Mouse (Mus musculus) embryonic facial prominence, embryonic 12.5 days (tissue): ENCODE measurements at regions not wholly inside any gene's neighbourhood (a gene's known extent, or its start where the extent isn't known, plus 50 kb on each side); places are given as distances from the start of the nearest gene placed in this dataset.

ENCODE experiments used
- ATAC-seq: fragments of 200-750 bp; cut with Nextera tagmentation; 2 replicates; pipeline ENCODE4 v1.8.0; 2017; ENCODE audit not compliant: insufficient number of reproducible peaks, insufficient read depth, low FRiP score, low TSS enrichment
- H3K27ac ChIP-seq: fragments of 300-500 bp; sonication (generic); 2 replicates; pipeline ENCODE4 v1.5.1; 2016; ENCODE audit warnings: mild to moderate bottlenecking
- H3K27me3 ChIP-seq: fragments of 300-500 bp; sonication (generic); 2 replicates; pipeline ENCODE4 v1.6.1; 2016; ENCODE audit warnings: mild to moderate bottlenecking, moderate library complexity
- H3K36me3 ChIP-seq: fragments of 300-500 bp; sonication (generic); 2 replicates; pipeline ENCODE4 v1.6.1; 2016; ENCODE audit warnings: mild to moderate bottlenecking
- H3K4me1 ChIP-seq: fragments of 300-500 bp; sonication (generic); 2 replicates; pipeline ENCODE4 v1.6.1; 2016
- H3K4me2 ChIP-seq: fragments of 300-500 bp; sonication (generic); replicated peaks from 2 replicates; pipeline ENCODE4 v1.6.1; 2016; ENCODE audit warnings: mild to moderate bottlenecking, moderate library complexity
- H3K4me3 ChIP-seq: fragments of 300-500 bp; sonication (generic); 2 replicates; pipeline ENCODE4 v1.5.1; 2016; ENCODE audit warnings: mild to moderate bottlenecking
- H3K9ac ChIP-seq: fragments of 300-500 bp; sonication (generic); 2 replicates; pipeline ENCODE4 v1.6.1; 2016; ENCODE audit warnings: mild to moderate bottlenecking, moderate library complexity
- H3K9me3 ChIP-seq: fragments of 300-500 bp; sonication (generic); 2 replicates; pipeline ENCODE4 v1.6.1; 2016; ENCODE audit warnings: mild to moderate bottlenecking, moderate library complexity
- WGBS: fragments of 180-500 bp; shearing (Covaris S2); methylation state at CpG from one replicate; pipeline ENCODE4 v1.1.7; 2016; 5-methylcytosine and 5-hydroxymethylcytosine counted together

DNA sequence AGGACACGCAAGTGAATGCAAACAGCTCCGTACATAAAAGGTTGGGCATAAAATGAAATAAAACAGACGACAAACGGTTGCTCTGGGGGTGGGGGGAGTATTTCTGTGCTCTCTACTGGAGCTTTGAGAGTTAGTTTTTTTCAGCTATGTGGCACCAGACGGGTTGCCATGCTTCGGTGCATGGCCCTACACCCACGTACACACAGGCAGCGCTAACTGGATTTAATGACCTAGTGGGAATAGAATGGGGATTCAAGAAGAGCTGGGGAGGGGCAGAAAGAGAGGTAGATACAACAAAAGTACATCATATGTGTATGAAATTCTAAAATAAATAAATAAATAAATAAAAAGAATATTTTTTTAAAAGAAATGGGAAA, 220.5 kb upstream of the Tmem45b start:
- Histone ChIP-seq H3K4me2 (no peak overlapping the region), H3K27ac (no peak overlapping the region), H3K36me3 (no peaks in the 10 kb centered on the region), H3K4me1 (peaks cover 39% of the 10 kb centered on the region), H3K9me3 (no peaks in the 10 kb centered on the region), H3K9ac (no peak overlapping the region), H3K27me3 (peaks cover 5% of the 10 kb centered on the region; the same call in 1 of the 2 replicates), H3K4me3 (no peak overlapping the region)
- 82% methylated on average over 8 of the region's 8 CpGs for WGBS
- ATAC-seq = no peak

DNA sequence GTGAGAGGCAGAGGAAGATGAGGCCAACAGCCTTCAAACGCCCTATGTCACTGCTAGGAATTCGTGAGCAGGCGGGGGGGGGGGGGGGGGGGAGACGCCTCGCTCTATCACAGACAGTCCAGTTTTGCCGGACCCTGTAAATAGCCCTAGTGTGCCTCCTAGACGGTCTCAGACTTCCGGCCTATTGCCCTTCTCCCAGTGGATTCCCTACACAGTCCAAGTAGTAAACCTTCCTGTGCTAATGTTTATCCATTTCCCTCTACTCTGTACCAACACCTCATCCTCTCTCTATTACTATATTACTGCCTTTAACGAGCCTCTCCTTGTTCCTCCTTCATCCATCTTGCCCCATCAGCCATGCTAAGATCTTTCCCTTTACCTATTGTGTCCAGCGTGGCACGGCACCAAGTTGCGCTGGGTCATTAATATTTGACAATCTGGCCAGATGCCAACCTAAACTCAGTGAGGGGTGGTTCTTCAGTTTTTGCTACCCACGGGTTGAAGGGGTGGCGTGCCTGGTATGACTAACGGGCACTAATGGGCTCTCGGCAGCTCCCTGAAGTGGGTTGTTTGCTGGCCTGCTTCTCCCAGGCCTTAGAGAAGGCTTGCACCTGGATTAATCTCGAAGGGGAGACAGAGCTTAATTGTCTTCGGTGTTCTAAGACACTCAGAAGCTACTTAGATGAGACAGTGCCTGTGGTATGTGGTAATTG, 220.0 kb upstream of the Tmem45b start:
- ATAC-seq = no peak
- H3K27me3 ChIP-seq = peaks cover 5% of the 10 kb centered on the region; the same call in 1 of the 2 replicates
- no peaks in the 10 kb centered on the region for H3K9me3 ChIP-seq
- no peak overlapping the region for H3K4me2 ChIP-seq
- H3K4me1 ChIP-seq = peaks cover 38% of the 10 kb centered on the region
- H3K36me3 ChIP-seq = no peaks in the 10 kb centered on the region
- H3K4me3 ChIP-seq = no peak overlapping the region
- H3K27ac ChIP-seq = no peak overlapping the region
- WGBS = 63% methylated on average over 14 of the region's 18 CpGs
- no peak overlapping the region for H3K9ac ChIP-seq

DNA sequence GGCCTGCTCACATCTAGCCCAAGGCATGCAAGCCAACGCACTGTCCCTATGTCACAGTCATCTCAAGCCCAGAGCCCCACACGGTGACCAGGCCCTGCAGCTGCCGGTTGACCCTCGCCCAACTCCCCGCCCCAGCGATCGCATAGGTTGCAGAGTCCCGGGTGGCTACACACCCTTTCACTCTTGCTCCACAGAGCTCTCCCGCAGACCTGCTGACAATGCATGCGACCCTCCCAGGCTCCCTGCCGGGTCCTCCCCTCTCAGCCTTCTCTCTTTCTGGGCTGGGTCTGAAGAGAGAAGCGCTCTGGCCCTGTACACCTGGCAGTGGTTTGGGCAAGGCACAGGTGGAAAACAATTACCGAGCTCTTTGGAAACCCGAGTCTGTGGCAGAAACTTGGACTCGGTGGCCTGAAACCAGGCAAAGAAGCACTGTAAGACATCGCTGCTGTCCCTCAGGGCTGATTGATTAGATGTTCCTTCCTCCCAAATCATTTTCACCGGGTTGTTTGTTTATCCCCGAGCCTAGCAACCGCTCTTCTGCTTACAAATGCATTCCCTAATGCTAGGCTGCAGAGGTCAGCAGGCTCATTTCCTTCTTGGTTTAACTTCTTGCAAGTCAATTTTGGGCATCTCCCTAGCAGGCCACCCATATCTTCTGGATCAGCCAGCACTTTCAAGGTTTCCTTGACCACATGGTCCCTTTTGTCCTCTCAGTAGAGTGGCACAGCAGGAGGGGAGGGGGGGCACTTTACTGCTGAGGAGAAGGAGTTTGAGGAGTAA, 219.2 kb upstream of the Tmem45b start:
- no peak overlapping the region for H3K27ac ChIP-seq
- H3K4me2 ChIP-seq = peak overlapping the region; percentile 7; the same call in 1 of the 2 replicates
- H3K36me3 ChIP-seq = no peaks in the 10 kb centered on the region
- H3K9me3 ChIP-seq = no peaks in the 10 kb centered on the region
- WGBS = 6% methylated on average over 19 of the region's 19 CpGs
- ATAC-seq = 0 out of 2 replicates have a peak, but pooled peaks have one; percentile 9
- H3K4me1 ChIP-seq = peaks cover 30% of the 10 kb centered on the region
- peaks cover 5% of the 10 kb centered on the region; the same call in 1 of the 2 replicates for H3K27me3 ChIP-seq
- no peak overlapping the region for H3K4me3 ChIP-seq
- no peak overlapping the region for H3K9ac ChIP-seq

DNA sequence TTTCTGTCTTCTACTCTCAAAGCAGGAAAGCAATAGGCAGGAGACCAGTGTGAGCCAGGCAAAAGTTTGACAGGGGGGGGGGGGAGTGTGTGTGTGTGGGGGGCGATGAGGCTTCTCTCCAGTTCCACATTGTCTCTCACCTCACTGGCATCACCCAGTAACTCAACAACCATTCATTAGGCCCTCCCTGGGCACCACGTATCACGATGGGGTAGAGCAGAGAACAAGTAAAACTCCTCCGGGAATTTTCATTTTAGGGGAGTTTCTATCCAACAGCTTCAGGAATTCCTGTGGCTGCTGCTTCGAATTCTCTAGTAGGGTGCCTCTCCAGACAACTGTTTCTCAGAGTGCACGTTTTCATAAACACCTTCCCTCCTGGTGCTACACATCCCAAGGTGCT, 218.6 kb upstream of the Tmem45b start:
- no peak overlapping the region for H3K27ac ChIP-seq
- no peak overlapping the region for H3K4me3 ChIP-seq
- WGBS = 38% methylated on average over 6 of the region's 6 CpGs
- no peak for ATAC-seq
- H3K9me3 ChIP-seq = no peaks in the 10 kb centered on the region
- H3K9ac ChIP-seq = no peak overlapping the region
- no peak overlapping the region for H3K4me2 ChIP-seq
- no peaks in the 10 kb centered on the region for H3K36me3 ChIP-seq
- peaks cover 24% of the 10 kb centered on the region for H3K4me1 ChIP-seq
- H3K27me3 ChIP-seq = peaks cover 5% of the 10 kb centered on the region; the same call in 1 of the 2 replicates

DNA sequence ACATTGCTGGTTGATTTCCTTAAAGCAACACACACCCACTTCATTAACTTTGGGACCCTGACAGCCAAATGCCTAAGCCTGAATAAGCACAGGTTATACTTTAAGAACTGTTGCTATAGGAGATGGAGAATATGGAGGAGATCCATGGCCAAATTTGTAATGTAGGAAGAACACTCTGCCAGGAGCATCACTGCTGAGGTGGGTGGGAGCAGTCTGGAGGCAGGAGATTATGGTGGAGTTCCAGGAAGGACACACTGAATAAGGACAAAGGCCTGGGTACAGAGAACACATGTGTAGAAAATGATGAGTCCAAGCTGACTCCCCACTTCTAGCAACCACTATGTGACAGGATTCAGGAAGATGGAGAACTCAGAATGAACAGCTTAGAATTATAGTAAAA, 212.9 kb upstream of the Tmem45b start:
- Histone ChIP-seq H3K27me3 (no peaks in the 10 kb centered on the region), H3K4me3 (no peak overlapping the region), H3K36me3 (no peaks in the 10 kb centered on the region), H3K9me3 (no peaks in the 10 kb centered on the region), H3K9ac (no peak overlapping the region), H3K4me1 (0 out of 2 replicates have a peak, but pooled peaks cover under 1% of the 10 kb centered on the region), H3K4me2 (no peak overlapping the region), H3K27ac (no peak overlapping the region)
- no peak for ATAC-seq

DNA sequence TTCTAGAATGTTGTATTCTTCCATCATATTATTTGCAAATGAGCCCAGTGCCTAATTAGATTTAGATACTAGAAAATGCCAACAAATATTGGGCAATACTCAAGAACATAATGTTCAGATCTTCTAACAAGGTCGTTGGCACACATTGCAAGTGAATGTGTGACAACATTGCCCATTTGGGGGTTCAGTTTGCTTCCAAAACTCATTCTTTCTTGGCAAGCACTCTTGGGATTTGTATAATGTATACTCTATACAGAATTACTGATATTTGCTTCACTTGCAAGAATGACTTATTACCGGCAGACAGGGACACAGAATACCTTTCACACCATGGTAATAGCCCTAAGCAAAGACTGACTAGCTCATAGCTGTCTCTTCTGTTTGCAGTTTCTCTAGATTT, 194.8 kb upstream of the Tmem45b start:
- no peak overlapping the region for H3K27ac ChIP-seq
- no peaks in the 10 kb centered on the region for H3K4me1 ChIP-seq
- H3K9me3 ChIP-seq = no peaks in the 10 kb centered on the region
- H3K27me3 ChIP-seq = no peaks in the 10 kb centered on the region
- H3K4me3 ChIP-seq = no peak overlapping the region
- no peak overlapping the region for H3K4me2 ChIP-seq
- no peak overlapping the region for H3K9ac ChIP-seq
- 71% methylated on average over 2 of the region's 2 CpGs for WGBS
- H3K36me3 ChIP-seq = no peaks in the 10 kb centered on the region
- ATAC-seq = no peak

DNA sequence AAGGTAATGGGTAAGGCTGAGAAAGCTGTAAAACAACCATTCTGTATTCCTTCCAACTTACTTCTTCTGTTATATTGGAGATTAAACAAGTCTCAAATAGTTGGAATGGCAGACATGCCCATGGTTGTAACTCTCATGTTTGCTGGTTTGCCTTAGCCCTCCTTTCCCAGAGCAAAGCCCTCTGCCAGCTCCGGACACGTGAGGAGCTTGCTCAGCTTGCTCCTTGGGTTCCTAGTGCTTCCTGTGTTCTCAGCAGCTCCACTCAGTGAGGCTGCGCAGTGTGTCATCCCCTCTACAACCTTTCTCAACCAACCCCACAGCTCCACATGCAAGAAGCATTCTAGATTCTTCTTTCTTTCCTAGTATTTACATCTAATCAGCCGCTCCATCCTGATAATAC, 193.3 kb upstream of the Tmem45b start:
- H3K27me3 ChIP-seq = no peaks in the 10 kb centered on the region

DNA sequence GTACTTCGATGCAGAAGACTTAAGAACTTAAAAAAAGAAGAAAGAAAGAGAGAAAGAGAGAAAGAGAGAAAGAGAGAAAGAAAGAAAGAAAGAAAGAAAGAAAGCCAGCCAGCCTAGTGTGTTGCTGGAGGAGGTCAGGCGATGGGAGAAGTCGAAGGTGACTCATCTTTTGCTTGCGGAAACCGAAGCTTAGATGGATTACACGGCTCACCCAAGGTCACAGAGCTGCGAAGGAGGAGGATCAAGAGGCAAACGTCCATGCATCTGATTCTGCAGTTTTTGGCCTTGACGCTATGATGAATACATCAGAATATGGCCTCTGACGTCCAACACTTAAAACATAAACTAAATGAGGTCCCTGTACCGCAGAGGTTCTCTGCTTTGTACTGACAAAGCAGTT, 192.4 kb upstream of the Tmem45b start:
- H3K36me3 ChIP-seq = no peaks in the 10 kb centered on the region
- no peak overlapping the region for H3K27ac ChIP-seq
- no peaks in the 10 kb centered on the region for H3K4me1 ChIP-seq
- 74% methylated on average over 11 of the region's 11 CpGs for WGBS
- no peak overlapping the region for H3K4me2 ChIP-seq
- H3K9me3 ChIP-seq = no peaks in the 10 kb centered on the region
- no peak for ATAC-seq
- no peak overlapping the region for H3K9ac ChIP-seq
- no peak overlapping the region for H3K4me3 ChIP-seq
- H3K27me3 ChIP-seq = no peaks in the 10 kb centered on the region

More for the DNA sequence above, 193.3 kb upstream of the Tmem45b start:
- H3K27ac ChIP-seq = no peak overlapping the region
- no peak overlapping the region for H3K9ac ChIP-seq
- no peak for ATAC-seq
- 80% methylated on average over 4 of the region's 4 CpGs for WGBS
- H3K4me2 ChIP-seq = no peak overlapping the region
- no peaks in the 10 kb centered on the region for H3K36me3 ChIP-seq
- H3K4me3 ChIP-seq = no peak overlapping the region
- H3K4me1 ChIP-seq = no peaks in the 10 kb centered on the region
- no peaks in the 10 kb centered on the region for H3K9me3 ChIP-seq

DNA sequence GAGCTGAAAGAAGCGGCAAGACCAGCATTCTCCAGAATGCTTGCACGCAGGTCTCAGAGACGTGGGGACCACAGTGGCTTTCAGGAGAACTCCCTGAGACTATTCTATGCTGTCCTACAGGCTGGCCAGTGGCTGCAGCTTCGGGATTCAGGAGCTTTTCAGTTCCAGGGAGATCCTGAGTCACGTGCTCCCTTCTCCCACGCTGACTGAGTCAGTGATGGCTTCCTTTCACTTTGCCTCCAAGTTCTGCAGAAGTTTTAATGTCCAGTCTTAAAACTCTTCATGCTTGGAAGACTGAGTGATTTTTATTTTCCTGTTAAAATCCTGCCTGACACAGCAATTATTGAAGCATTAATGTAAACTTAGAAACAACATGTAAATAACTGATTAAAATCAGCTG, 190.5 kb upstream of the Tmem45b start:
- H3K4me1 ChIP-seq = no peaks in the 10 kb centered on the region
- no peak overlapping the region for H3K27ac ChIP-seq
- no peaks in the 10 kb centered on the region for H3K9me3 ChIP-seq
- WGBS = 87% methylated on average over 6 of the region's 6 CpGs
- no peak overlapping the region for H3K4me3 ChIP-seq
- H3K27me3 ChIP-seq = no peaks in the 10 kb centered on the region
- H3K36me3 ChIP-seq = no peaks in the 10 kb centered on the region
- H3K4me2 ChIP-seq = no peak overlapping the region
- H3K9ac ChIP-seq = no peak overlapping the region
- ATAC-seq = no peak

DNA sequence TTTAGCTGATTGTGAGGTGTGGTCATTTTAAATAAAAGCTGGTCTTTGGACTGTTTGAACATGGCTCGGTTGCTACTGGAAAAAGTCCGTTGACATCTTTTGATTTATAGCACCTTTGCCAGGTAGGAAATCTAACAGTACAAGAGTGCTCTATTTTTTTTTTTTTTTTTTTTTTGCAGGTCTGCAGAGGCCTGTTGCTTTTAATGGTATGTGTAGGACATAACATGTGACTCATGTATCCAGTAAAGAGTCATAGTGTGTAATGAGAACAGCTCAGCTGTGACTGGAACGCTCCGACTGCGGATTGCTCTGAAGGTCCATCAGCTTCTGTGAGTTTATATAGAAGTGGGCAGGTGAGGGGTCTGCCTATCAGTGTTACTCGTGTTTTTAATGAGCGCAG, 190.0 kb upstream of the Tmem45b start:
- Histone ChIP-seq H3K36me3 (no peaks in the 10 kb centered on the region), H3K27ac (no peak overlapping the region), H3K4me1 (no peaks in the 10 kb centered on the region), H3K9me3 (no peaks in the 10 kb centered on the region), H3K4me3 (no peak overlapping the region), H3K4me2 (no peak overlapping the region), H3K27me3 (no peaks in the 10 kb centered on the region), H3K9ac (no peak overlapping the region)
- WGBS = 88% methylated on average over 7 of the region's 7 CpGs
- no peak for ATAC-seq

DNA sequence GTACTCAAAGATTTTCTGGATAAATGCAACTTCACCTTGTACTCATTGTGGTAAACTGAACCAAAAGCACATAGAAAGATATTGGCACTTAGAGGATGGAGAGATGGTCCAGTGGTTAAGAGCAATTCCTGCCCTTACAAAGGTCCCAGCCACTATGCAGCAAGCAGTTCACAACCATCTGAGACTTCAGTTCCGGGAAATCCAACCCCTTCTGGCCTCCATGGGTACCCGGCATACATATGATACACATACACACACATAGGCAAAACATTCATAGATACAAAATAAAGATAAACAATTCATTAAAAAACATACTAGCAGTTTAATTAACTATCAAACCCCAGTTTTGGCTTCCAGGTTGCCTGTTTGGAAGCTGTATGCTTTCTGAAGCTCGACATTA, 189.5 kb upstream of the Tmem45b start:
- H3K4me2 ChIP-seq = no peak overlapping the region
- H3K4me3 ChIP-seq = no peak overlapping the region
- WGBS = 90% methylated on average over 3 of the region's 3 CpGs
- no peaks in the 10 kb centered on the region for H3K27me3 ChIP-seq
- no peak overlapping the region for H3K27ac ChIP-seq
- H3K4me1 ChIP-seq = no peaks in the 10 kb centered on the region
- H3K9me3 ChIP-seq = no peaks in the 10 kb centered on the region
- no peak overlapping the region for H3K9ac ChIP-seq
- no peak for ATAC-seq
- H3K36me3 ChIP-seq = no peaks in the 10 kb centered on the region
